Mouse (Mus musculus): ENCODE measurements around the gene Lrrc1. TPM values are rescaled to one million over a fixed set of nuclear protein-coding genes. Genes with fewer than 3 reads are reported as not detected.
A peak's percentile ranks its signal among the peaks of the same experiment; 100 is the strongest.

The Lrrc1 gene
- polyA plus RNA-seq, 1 experiment from 2014 or later = 15.5 TPM

- H3K27me3 ChIP-seq (replicated peaks; ENCODE audit: insufficient read depth, low read length) = no peaks in the 10 kb centered on the region
- peak overlapping the region; percentile 8; the same call in 1 of the 2 replicates for H3K4me2 ChIP-seq (replicated peaks; ENCODE audit: low read depth, low read length)
- 11% methylated on average over 5 of the region's 5 CpGs for WGBS
- no peak overlapping the region for H3K4me3 ChIP-seq (ENCODE audit: low read depth, low read length)
- no peak overlapping the region for H3K27ac ChIP-seq (ENCODE audit: low read length)
- DNase-seq (ENCODE audit: low spot score) = peak; percentile 62
- H3K4me1 ChIP-seq (ENCODE audit: insufficient read depth, low read depth, low read length) = no peaks in the 10 kb centered on the region; the same call in 1 of the 2 replicates
- peak; percentile 92 for TF ChIP-seq CTCF (IDR thresholded peaks at IDR 0.05)
- TF ChIP-seq EP300 (IDR thresholded peaks at IDR 0.05) = no peak
- no peaks in the 10 kb centered on the region for H3K36me3 ChIP-seq (ENCODE audit: insufficient read depth, low read length)
- ATAC-seq = peak; percentile 48; the same call in 1 of the 2 replicates
- no peak overlapping the region for H3K9ac ChIP-seq (replicated peaks; ENCODE audit: low read depth)
- no peaks in the 10 kb centered on the region for H3K9me3 ChIP-seq (ENCODE audit: low read length)
Measured at GRCm38 (mm10) chr9:77381565-77381964, 163.1 kb downstream of the Lrrc1 start.

Small RNA genes lying within 50 kb of the gene (microRNA-seq; reads per million reads assigned to microRNA genes)
- gene Gm25250 = not detected

Other genes with a start within 250 kb of the Lrrc1 start
- gene Mlip, start 191.9 kb downstream of the Lrrc1 start, polyA plus RNA-seq (2015; fragmentation: Nextera tagmentation; extraction: Ambion mirVana) = 1.8 and 3.1 TPM in 2 replicates
- gene Klhl31, start 91.6 kb upstream of the Lrrc1 start, polyA plus RNA-seq (2015; fragmentation: Nextera tagmentation; extraction: Ambion mirVana) = 0.32 and 0.36 TPM in 2 replicates
- gene Gclc, start 209.7 kb upstream of the Lrrc1 start, polyA plus RNA-seq (2015; fragmentation: Nextera tagmentation; extraction: Ambion mirVana) = 40.8 and 71.8 TPM in 2 replicates

All from lung, postnatal 0 days (tissue).